Mouse (Mus musculus): ENCODE measurements around the gene Mrto4.

Mrto4 gene

GRCm38 (mm10) chr4:139340835-139341234 lies 11.5 kb downstream of the Mrto4 start:
- no peak for DNase-seq (ENCODE audit: low spot score)

GRCm38 (mm10) chr4:139338145-139338544 lies 14.2 kb downstream of the Mrto4 start:
- DNase-seq (ENCODE audit: low spot score): no peak

GRCm38 (mm10) chr4:139336822-139337483 lies 15.4 kb downstream of the Mrto4 start:
- no peak for DNase-seq (ENCODE audit: low spot score)

GRCm38 (mm10) chr4:139335507-139335906 lies 16.9 kb downstream of the Mrto4 start:
- DNase-seq (ENCODE audit: low spot score): no peak

GRCm38 (mm10) chr4:139334631-139335295 lies 17.6 kb downstream of the Mrto4 start:
- DNase-seq (ENCODE audit: low spot score): no peak

- no peak for DNase-seq (ENCODE audit: low spot score)
Measured at GRCm38 (mm10) chr4:139330605-139331004, 21.8 kb downstream of the Mrto4 start.

- no peak for DNase-seq (ENCODE audit: low spot score)
Measured at GRCm38 (mm10) chr4:139319740-139320139, 32.6 kb downstream of the Mrto4 start.

GRCm38 (mm10) chr4:139318449-139318848 lies 33.9 kb downstream of the Mrto4 start:
- DNase-seq (ENCODE audit: low spot score): no peak

- DNase-seq (ENCODE audit: low spot score): no peak
Measured at GRCm38 (mm10) chr4:139312632-139313031, 39.7 kb downstream of the Mrto4 start.

- no peak for DNase-seq (ENCODE audit: low spot score)
Measured at GRCm38 (mm10) chr4:139311707-139312106, 40.7 kb downstream of the Mrto4 start.

- no peak for DNase-seq (ENCODE audit: low spot score)
Measured at GRCm38 (mm10) chr4:139310899-139311701, 41.3 kb downstream of the Mrto4 start.

GRCm38 (mm10) chr4:139310171-139310898 lies 42.0 kb downstream of the Mrto4 start, which contains the start of the genes Pqlc2 and Akr7a5:
Pqlc2 (minus strand) TSS chr4:139310708.
Akr7a5 (plus strand) TSS chr4:139310744.
- peak; percentile 94 for DNase-seq (ENCODE audit: low spot score)

- no peak for DNase-seq (ENCODE audit: low spot score)
Measured at GRCm38 (mm10) chr4:139309651-139310050, 42.7 kb downstream of the Mrto4 start.

GRCm38 (mm10) chr4:139307916-139308315 lies 44.5 kb downstream of the Mrto4 start:
- no peak for DNase-seq (ENCODE audit: low spot score)

- no peak for DNase-seq (ENCODE audit: low spot score)
Measured at GRCm38 (mm10) chr4:139305521-139305920, 46.9 kb downstream of the Mrto4 start.

- DNase-seq (ENCODE audit: low spot score): no peak
Measured at GRCm38 (mm10) chr4:139302241-139302640, 50.1 kb downstream of the Mrto4 start.

- DNase-seq (ENCODE audit: low spot score): no peak
Measured at GRCm38 (mm10) chr4:139301780-139302179, 50.6 kb downstream of the Mrto4 start.

GRCm38 (mm10) chr4:139298671-139299366 lies 53.6 kb downstream of the Mrto4 start:
- no peak for DNase-seq (ENCODE audit: low spot score)

GRCm38 (mm10) chr4:139297566-139297965 lies 54.8 kb downstream of the Mrto4 start:
- DNase-seq (ENCODE audit: low spot score): no peak

All from left cerebral cortex, adult 11 months (tissue).